Mouse (Mus musculus) brain, embryonic 14.5 days (tissue): Measurements from ENCODE around the gene Tmem189.

Experiments
- CTCF ChIP-seq: fragments of 200-500 bp; IDR thresholded peaks from 2 replicates; pipeline ENCODE4 v1.5.1; 2012; ENCODE audit warnings: inconsistent platforms, mild to moderate bottlenecking, moderate library complexity, borderline replicate concordance; ENCODE audit not compliant: insufficient read depth, insufficient read length; ENCODE audit errors: extremely low read depth
- POLR2A ChIP-seq: fragments of 200-500 bp; IDR thresholded peaks from 2 replicates; pipeline ENCODE4 v1.6.1; 2012; ENCODE audit warnings: mild to moderate bottlenecking, inconsistent platforms, borderline replicate concordance; ENCODE audit not compliant: poor library complexity, insufficient read depth, insufficient read length, severe bottlenecking; ENCODE audit errors: extremely low read depth

- TF ChIP-seq CTCF, result no peak
- TF ChIP-seq POLR2A, result no peak
Observed at GRCm38 (mm10) chr2:167596726-167597491, 92.7 kb downstream of the Tmem189 start.
